Mouse (Mus musculus): ENCODE measurements around the gene Scp2. TPM values are rescaled to one million over a fixed set of nuclear protein-coding genes. Genes with fewer than 3 reads are reported as not detected.

Gene Scp2
- polyA plus RNA-seq, 1 experiment from 2014 or later: 349 TPM

GRCm38 (mm10) chr4:108059601-108060379 lies 85.0 kb downstream of the Scp2 start:
- H3K9ac ChIP-seq: no peak overlapping the region
- no peaks in the 10 kb centered on the region for H3K27me3 ChIP-seq
- H3K4me3 ChIP-seq (replicated peaks): no peak overlapping the region
- WGBS (ENCODE audit: insufficient replicate concordance): 78% methylated on average over 19 of the region's 19 CpGs
- peaks cover 70% of the 10 kb centered on the region for H3K36me3 ChIP-seq (replicated peaks)
- H3K27ac ChIP-seq (replicated peaks): no peak overlapping the region
- no peaks in the 10 kb centered on the region for H3K4me1 ChIP-seq (replicated peaks)
- H3K9me3 ChIP-seq (replicated peaks): no peaks in the 10 kb centered on the region
- no peak for ATAC-seq (ENCODE audit: insufficient read depth)
- no peak overlapping the region for H3K4me2 ChIP-seq

- ATAC-seq (ENCODE audit: insufficient read depth): no peak
- Histone ChIP-seq H3K27ac (replicated peaks) (no peak overlapping the region), H3K9me3 (replicated peaks) (no peaks in the 10 kb centered on the region), H3K27me3 (no peaks in the 10 kb centered on the region), H3K4me3 (replicated peaks) (no peak overlapping the region), H3K4me2 (no peak overlapping the region), H3K4me1 (replicated peaks) (no peaks in the 10 kb centered on the region), H3K9ac (no peak overlapping the region), H3K36me3 (replicated peaks) (peaks cover 79% of the 10 kb centered on the region)
- WGBS (ENCODE audit: insufficient replicate concordance): 64% methylated on average over 10 of the region's 10 CpGs
Observed at GRCm38 (mm10) chr4:108058166-108058565, 86.6 kb downstream of the Scp2 start.

- Histone ChIP-seq H3K27ac (replicated peaks) (no peak overlapping the region), H3K27me3 (no peaks in the 10 kb centered on the region), H3K9me3 (replicated peaks) (no peaks in the 10 kb centered on the region), H3K4me3 (replicated peaks) (no peak overlapping the region), H3K9ac (no peak overlapping the region), H3K36me3 (replicated peaks) (peaks cover 80% of the 10 kb centered on the region), H3K4me1 (replicated peaks) (no peaks in the 10 kb centered on the region), H3K4me2 (no peak overlapping the region)
- WGBS (ENCODE audit: insufficient replicate concordance): 72% methylated on average over 2 of the region's 2 CpGs
- no peak for ATAC-seq (ENCODE audit: insufficient read depth)
Observed at GRCm38 (mm10) chr4:108057247-108057646, 87.6 kb downstream of the Scp2 start.

GRCm38 (mm10) chr4:108055873-108056272 lies 88.9 kb downstream of the Scp2 start:
- Histone ChIP-seq H3K4me3 (replicated peaks) (no peak overlapping the region), H3K9ac (no peak overlapping the region), H3K27ac (replicated peaks) (no peak overlapping the region), H3K4me2 (no peak overlapping the region), H3K9me3 (replicated peaks) (no peaks in the 10 kb centered on the region), H3K27me3 (no peaks in the 10 kb centered on the region), H3K36me3 (replicated peaks) (peaks cover 80% of the 10 kb centered on the region), H3K4me1 (replicated peaks) (no peaks in the 10 kb centered on the region)
- no peak for ATAC-seq (ENCODE audit: insufficient read depth)
- WGBS (ENCODE audit: insufficient replicate concordance): 81% methylated on average over 10 of the region's 10 CpGs

- WGBS (ENCODE audit: insufficient replicate concordance): 81% methylated on average over 8 of the region's 8 CpGs
- peaks cover 82% of the 10 kb centered on the region for H3K36me3 ChIP-seq (replicated peaks)
- no peak for ATAC-seq (ENCODE audit: insufficient read depth)
Observed at GRCm38 (mm10) chr4:108052673-108053072, 92.1 kb downstream of the Scp2 start.

GRCm38 (mm10) chr4:108051687-108052274 lies 93.0 kb downstream of the Scp2 start:
- Histone ChIP-seq H3K9me3 (replicated peaks) (no peaks in the 10 kb centered on the region), H3K4me2 (no peak overlapping the region), H3K27ac (replicated peaks) (no peak overlapping the region), H3K4me1 (replicated peaks) (no peaks in the 10 kb centered on the region), H3K9ac (no peak overlapping the region), H3K36me3 (replicated peaks) (peaks cover 84% of the 10 kb centered on the region), H3K4me3 (replicated peaks) (no peak overlapping the region), H3K27me3 (no peaks in the 10 kb centered on the region)
- WGBS (ENCODE audit: insufficient replicate concordance): 80% methylated on average over 10 of the region's 10 CpGs
- no peak for ATAC-seq (ENCODE audit: insufficient read depth)

More at GRCm38 (mm10) chr4:108052673-108053072, 92.1 kb downstream of the Scp2 start:
- Histone ChIP-seq H3K4me2 (no peak overlapping the region), H3K27ac (replicated peaks) (no peak overlapping the region), H3K27me3 (no peaks in the 10 kb centered on the region), H3K9me3 (replicated peaks) (no peaks in the 10 kb centered on the region), H3K4me1 (replicated peaks) (no peaks in the 10 kb centered on the region), H3K4me3 (replicated peaks) (no peak overlapping the region), H3K9ac (no peak overlapping the region)

GRCm38 (mm10) chr4:108046136-108046535 lies 98.7 kb downstream of the Scp2 start:
- H3K4me2 ChIP-seq: no peak overlapping the region
- no peaks in the 10 kb centered on the region for H3K27me3 ChIP-seq
- peaks cover 69% of the 10 kb centered on the region for H3K36me3 ChIP-seq (replicated peaks)
- no peak for ATAC-seq (ENCODE audit: insufficient read depth)
- no peaks in the 10 kb centered on the region for H3K4me1 ChIP-seq (replicated peaks)
- 83% methylated on average over 8 of the region's 8 CpGs for WGBS (ENCODE audit: insufficient replicate concordance)
- H3K4me3 ChIP-seq (replicated peaks): no peak overlapping the region
- no peak overlapping the region for H3K9ac ChIP-seq
- H3K27ac ChIP-seq (replicated peaks): no peak overlapping the region
- H3K9me3 ChIP-seq (replicated peaks): no peaks in the 10 kb centered on the region

GRCm38 (mm10) chr4:108045136-108046107 lies 99.4 kb downstream of the Scp2 start:
- no peak for ATAC-seq (ENCODE audit: insufficient read depth)
- no peak overlapping the region for H3K4me2 ChIP-seq
- H3K9me3 ChIP-seq (replicated peaks): no peaks in the 10 kb centered on the region
- H3K4me3 ChIP-seq (replicated peaks): no peak overlapping the region
- H3K4me1 ChIP-seq (replicated peaks): no peaks in the 10 kb centered on the region
- 76% methylated on average over 19 of the region's 19 CpGs for WGBS (ENCODE audit: insufficient replicate concordance)
- H3K9ac ChIP-seq: no peak overlapping the region
- H3K27me3 ChIP-seq: no peaks in the 10 kb centered on the region
- peaks cover 65% of the 10 kb centered on the region for H3K36me3 ChIP-seq (replicated peaks)
- H3K27ac ChIP-seq (replicated peaks): no peak overlapping the region

- Histone ChIP-seq H3K9me3 (replicated peaks) (no peaks in the 10 kb centered on the region), H3K4me2 (no peak overlapping the region), H3K27me3 (peaks cover 28% of the 10 kb centered on the region), H3K4me1 (replicated peaks) (0 out of 2 replicates have a peak, but pooled peaks cover 3% of the 10 kb centered on the region), H3K4me3 (replicated peaks) (no peak overlapping the region), H3K27ac (replicated peaks) (no peak overlapping the region), H3K9ac (no peak overlapping the region), H3K36me3 (replicated peaks) (peaks cover 5% of the 10 kb centered on the region; the same call in 1 of the 2 replicates)
- no peak for ATAC-seq (ENCODE audit: insufficient read depth)
- 63% methylated on average over 8 of the region's 8 CpGs for WGBS (ENCODE audit: insufficient replicate concordance)
Observed at GRCm38 (mm10) chr4:108037027-108037426, 107.8 kb downstream of the Scp2 start.

- ATAC-seq (ENCODE audit: insufficient read depth): no peak
- no peaks in the 10 kb centered on the region for H3K36me3 ChIP-seq (replicated peaks)
- H3K4me2 ChIP-seq: no peak overlapping the region
- H3K4me3 ChIP-seq (replicated peaks): no peak overlapping the region
- peaks cover 65% of the 10 kb centered on the region for H3K27me3 ChIP-seq
- peaks cover 13% of the 10 kb centered on the region for H3K4me1 ChIP-seq (replicated peaks)
- H3K9ac ChIP-seq: no peak overlapping the region
- no peaks in the 10 kb centered on the region for H3K9me3 ChIP-seq (replicated peaks)
- WGBS (ENCODE audit: insufficient replicate concordance): 62% methylated on average over 8 of the region's 8 CpGs
- no peak overlapping the region for H3K27ac ChIP-seq (replicated peaks)
Observed at GRCm38 (mm10) chr4:108033041-108033764, 111.6 kb downstream of the Scp2 start.
